Mouse (Mus musculus) cerebellum, postnatal 4 days (tissue): ENCODE measurements around the gene Ccdc183.

Source experiments
- DNase-seq, 2 experiments: peaks; one replicate each; pipeline ENCODE4 v3.0.0; 2022; ENCODE audit warnings: low spot score in 2 of 2, mixed read lengths in 1 of 2

The Ccdc183 gene

GRCm38 (mm10) chr2:25617578-25617977 is at the start of gene Ccdc183:
Gene Ccdc183 (minus strand): TSS chr2:25617678.
- DNase-seq, result no peak

- DNase-seq, result no peak
Measured at GRCm38 (mm10) chr2:25666516-25666915, 49.0 kb upstream of the Ccdc183 start.

- no peak for DNase-seq
Measured at GRCm38 (mm10) chr2:25664125-25664524, 46.6 kb upstream of the Ccdc183 start.

- peak; percentile 38 to 65 for DNase-seq
Measured at GRCm38 (mm10) chr2:25663511-25663910, 46.0 kb upstream of the Ccdc183 start.

GRCm38 (mm10) chr2:25661245-25661970 is 43.9 kb upstream of the Ccdc183 start:
- DNase-seq, result no peak

DNA sequence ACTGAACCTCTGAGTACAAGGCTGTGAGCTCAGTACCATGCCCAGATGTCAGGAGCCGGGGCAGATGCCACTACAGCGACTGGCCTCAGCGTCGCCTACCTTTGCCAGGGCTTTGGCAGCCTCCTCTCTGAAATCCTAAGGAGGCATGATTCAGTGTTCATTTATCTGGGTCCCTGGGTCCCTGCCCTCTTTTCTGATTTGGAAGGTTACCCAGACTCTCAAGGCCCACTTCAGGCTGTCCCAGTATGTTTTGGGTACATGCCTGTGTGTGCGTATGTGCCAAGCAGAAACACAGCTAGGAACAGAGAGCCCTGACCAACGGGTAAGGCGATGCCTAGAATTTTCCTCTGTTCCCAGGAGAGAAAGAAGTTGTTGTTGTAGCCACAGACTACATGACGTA is 42.8 kb upstream of the Ccdc183 start:
- DNase-seq, result no peak

- DNase-seq, result no peak
Measured at GRCm38 (mm10) chr2:25657652-25658051, 40.2 kb upstream of the Ccdc183 start, which contains the start of gene Lcn5. Gene Lcn5 (plus strand): TSS chr2:25657952.

DNA sequence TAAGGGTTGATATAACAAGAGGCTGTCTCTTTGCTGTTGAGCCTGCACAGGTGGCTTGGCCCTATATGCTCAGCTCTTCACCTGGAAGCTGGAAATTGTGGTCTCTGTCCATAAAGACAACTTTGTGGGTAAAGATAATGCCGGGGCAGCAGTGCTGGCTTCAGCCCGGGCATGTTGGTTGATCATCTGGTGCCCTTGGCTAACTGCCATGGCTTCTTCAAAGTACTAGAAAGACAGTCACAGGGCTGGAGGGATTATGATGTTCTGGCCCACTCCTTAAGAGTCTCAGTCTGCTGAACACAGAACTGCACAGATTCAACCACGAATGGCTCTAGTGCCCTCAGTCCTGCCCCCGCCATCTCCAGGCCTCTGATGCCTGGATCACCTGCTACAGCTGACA is 39.8 kb upstream of the Ccdc183 start:
- peak in 1 of 2 experiments; percentile 33 for DNase-seq

DNA sequence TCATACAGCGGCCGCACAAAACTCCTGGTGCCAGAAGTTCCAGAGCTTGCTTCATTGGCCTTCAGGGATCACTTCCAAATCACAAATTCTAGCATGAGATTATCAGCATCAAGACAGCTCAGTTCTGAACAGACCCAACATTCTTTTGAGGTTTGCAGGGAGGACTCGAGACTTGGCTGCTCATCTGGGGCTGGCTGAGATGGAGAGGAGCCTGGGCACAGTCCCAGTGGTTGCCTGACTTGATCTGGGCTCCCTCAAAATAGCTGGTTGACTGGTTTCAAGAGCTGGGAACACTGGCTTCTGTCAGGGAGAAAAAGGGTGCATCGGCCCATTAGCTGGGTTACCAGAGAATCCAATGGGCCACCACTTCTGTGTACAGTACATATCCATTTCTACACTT is 39.2 kb upstream of the Ccdc183 start:
- DNase-seq, result no peak

- DNase-seq, result no peak
Measured at GRCm38 (mm10) chr2:25654502-25654901, 37.0 kb upstream of the Ccdc183 start.

DNA sequence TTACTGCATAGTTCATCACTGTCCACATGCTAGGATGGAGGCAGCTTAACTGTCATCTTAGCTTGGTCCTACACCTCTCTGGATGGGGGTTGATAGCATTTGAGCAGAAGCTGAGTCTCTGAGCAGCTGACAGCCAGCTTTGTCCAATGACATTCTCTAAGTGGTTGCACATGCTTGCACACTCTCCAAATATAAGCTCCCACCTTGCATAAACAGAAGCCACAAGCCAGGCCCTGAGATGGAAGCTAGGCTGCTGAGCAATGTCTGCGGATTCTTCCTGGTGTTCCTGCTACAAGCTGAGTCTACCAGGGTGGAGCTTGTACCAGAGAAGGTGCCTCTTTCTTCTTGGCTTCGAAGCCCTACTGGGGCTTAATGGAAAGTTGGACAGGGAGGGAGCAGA is 35.4 kb upstream of the Ccdc183 start, which contains the start of gene Lcn8:
Gene Lcn8, plus strand, starts transcription at position 219 of the 400 bp plus-strand sequence.
- no peak for DNase-seq

DNA sequence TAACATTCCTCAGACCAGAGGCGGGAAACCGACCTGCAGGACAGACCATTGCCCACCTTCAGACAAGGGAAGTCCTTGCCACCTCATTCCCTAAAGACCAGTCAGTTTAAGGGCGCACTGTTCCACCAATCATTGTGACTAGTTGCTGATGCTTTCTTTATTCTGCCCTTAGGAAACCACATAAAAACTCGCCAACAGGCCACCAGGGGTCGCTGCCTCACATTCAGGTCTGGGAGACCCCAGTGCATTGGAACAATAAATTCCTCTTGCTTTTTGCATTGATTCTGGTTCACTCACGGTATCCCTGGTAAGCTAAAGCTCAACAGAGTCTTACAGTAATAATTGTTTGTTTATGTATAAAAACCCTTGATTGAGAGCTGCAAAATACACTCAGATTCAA is 22.4 kb upstream of the Ccdc183 start:
- peak; percentile 45 to 60 for DNase-seq

DNA sequence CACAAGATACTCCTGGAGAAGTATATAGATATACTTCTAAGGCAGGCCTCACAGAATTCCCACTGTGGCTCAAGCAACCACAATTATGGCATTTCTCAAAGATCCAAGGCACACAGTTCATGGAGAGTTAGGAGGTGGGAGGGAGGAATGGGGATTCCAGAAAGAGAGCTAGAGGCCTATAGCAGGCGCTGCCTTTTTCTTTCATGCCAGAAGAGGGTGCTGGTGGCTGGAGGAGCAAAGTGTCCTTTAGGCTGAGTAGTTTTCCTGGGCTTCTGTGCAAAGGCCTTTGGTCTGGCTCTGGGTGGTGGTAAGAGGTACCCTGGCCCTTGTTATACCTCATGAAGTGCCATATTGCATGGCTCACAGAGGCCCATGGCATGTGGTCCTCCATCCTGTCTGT is 16.6 kb upstream of the Ccdc183 start:
- DNase-seq, result no peak

GRCm38 (mm10) chr2:25633616-25634015 is 16.1 kb upstream of the Ccdc183 start:
- no peak for DNase-seq

DNA sequence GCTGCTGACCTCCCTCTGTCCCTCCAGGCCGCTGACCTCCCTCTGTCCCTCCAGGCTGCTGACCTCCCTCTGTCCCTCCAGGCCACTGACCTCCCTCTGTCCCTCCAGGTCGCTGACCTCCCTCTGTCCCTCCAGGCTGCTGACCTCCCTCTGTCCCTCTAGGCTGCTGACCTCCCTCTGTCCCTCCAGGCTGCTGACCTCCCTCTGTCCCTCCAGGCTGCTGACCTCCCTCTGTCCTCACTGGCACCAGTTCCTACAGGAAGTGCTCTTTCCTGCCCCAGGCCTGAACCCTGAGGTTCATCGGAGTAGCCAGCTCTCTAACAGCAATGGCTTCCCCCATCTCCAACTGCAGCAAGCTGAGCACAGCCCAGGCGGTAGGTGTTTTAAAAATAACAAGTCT is 11.3 kb upstream of the Ccdc183 start:
- DNase-seq, result no peak

DNA sequence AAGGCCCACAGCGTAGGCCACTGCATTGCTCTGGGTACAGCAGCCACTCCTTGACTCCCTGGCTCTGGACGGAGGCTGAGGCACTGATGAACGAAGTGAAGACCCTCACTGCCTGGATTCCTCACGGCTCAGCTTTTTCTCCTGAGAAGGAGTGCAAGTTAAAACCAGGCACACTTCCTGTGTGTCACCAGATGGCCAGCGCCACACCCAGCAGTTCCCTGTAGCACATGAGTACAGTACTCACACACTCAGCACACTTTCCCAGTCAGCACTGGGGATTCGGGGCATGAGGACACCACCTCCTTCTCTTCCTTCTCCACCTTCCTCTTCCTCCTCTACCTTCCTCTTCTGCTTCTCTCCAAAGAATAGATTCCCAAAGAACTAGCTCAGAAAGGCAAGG is 10.3 kb upstream of the Ccdc183 start, which contains the start of gene Fcna:
Gene Fcna, minus strand, starts transcription at position 220 of the 400 bp plus-strand sequence.
- no peak for DNase-seq

GRCm38 (mm10) chr2:25625986-25626385 is 8.5 kb upstream of the Ccdc183 start:
- DNase-seq, result no peak

DNA sequence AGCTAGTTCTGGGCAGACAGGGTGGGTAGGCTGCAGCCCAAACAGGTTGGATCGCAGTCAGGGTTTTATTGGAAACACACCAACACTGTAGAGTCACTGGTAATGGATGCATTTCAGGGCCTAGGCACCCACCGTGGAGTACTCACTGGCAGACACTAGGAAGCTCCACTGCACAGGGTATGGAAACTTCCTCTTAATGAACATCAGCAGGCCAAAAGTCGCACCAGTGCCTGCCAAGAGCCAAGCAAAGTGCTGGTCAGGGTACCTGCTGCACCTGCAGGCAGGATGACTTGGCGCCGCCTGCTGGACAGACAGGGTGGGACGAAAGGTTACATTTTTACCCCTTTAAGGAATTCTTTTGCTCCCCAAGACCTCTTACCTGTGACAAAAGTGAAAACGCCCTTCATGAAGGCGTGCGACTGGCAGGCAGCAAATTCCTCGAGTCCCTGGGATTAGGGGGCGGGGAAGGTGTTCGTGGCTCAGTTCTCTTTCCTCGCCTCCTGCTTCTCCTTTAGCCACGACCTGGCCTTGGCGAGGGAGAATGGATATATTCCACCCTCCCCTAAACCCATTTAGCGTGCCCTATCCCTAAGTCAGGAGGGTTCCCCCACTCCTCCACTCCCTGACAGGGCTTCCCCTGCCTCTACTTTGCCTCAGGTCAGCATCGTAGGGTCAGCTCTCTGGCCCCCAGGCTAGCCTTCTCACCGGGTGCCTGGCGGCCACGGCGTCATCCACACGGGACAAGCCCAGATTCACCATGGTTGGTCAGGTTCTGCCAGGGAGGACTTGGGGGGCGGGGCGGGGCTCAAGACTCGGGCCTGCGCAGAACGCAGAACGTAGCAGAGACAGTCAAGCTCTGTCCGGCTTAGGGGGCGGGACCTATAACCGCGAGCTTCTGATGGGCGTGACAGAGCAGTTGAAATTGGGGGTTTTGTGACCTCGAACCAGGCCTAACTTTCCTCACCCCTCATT is 4.0 kb upstream of the Ccdc183 start, which contains the start of gene Tmem141:
Gene Tmem141, minus strand, starts transcription at position 777 of the 972 bp plus-strand sequence.
- DNase-seq, result peak; percentile 74 to 80

GRCm38 (mm10) chr2:25620852-25621228 is 3.4 kb upstream of the Ccdc183 start:
- DNase-seq, result no peak

DNA sequence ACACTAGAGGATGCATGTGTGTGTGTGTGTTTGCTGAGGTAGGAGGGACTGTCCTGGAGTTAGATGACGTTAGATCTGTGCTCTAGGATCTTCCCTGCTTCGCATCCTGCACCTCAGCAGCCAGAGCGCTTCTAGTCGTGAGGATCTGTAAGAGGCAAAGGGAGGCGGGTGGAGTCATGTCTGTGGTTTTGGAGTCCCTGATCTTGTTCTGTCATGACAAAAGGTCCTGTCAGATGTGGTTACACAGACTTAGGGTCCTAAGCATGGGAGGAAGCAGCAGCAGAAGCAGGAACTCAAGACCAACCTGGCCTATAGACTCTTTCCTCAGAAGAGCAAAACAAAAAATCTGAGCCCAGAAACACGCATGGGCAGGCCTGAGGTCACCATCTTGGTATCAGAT is 2.9 kb upstream of the Ccdc183 start:
- DNase-seq, result no peak

DNA sequence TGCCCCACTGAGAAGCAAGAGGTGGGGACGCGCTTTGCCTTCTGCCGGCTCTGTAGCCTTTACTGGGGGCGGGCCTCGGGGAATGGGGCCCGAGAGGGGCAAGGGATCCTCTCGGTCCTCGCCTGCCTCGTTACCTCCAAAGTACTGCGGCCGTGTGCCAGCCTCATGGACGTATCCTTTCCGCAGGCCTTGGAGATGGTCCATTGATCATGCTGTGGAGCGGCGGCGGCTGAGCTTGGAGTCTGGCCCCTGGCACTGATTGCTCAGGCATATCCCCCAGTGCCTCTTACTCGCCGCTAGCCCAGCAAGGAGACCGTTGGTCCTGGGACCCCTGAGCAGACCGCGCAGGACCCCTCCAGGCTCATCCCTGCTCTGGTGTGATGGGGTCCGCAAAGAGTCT is 1.1 kb downstream of the Ccdc183 start:
- DNase-seq, result no peak

- DNase-seq, result no peak
Measured at GRCm38 (mm10) chr2:25608671-25609070, 8.8 kb downstream of the Ccdc183 start.
